7 mouse cellular contexts compared by ENCODE assay signal in genomic region chr10:77165318-77165945, GRCm38 (mm10). TPM values are rescaled to one million over a fixed set of nuclear protein-coding genes. Genes with fewer than 3 reads are reported as not detected.
DNase-seq lines count a peak whose midpoint lies in the region; ATAC-seq and TF ChIP-seq lines count a peak whose summit lies in the region.

No protein-coding gene starts in this region.

- H3K9ac ChIP-seq in forebrain, embryonic 14.5 days (ENCODE audit: low read length) = peak overlapping the region; percentile 64
- peak overlapping the region; percentile 54 for H3K9ac ChIP-seq in kidney, embryonic 14.5 days (ENCODE audit: low read depth, low read length)

- peak; percentile 76 for DNase-seq in Muller cell, postnatal 12 days (ENCODE audit: inconsistent ontology term)
- DNase-seq in forebrain, embryonic 14.5 days (ENCODE audit: low spot score) = peak; percentile 54
- no peak for DNase-seq in spleen, adult 12 weeks (ENCODE audit: low spot score)

- no peak for TF ChIP-seq CTCF in E14TG2a.4 (conservative IDR thresholded peaks at IDR 0.05; ENCODE audit: low read length)

- peak; percentile 63 for ATAC-seq in forebrain, embryonic 14.5 days
- ATAC-seq in kidney, embryonic 14.5 days (ENCODE audit: low FRiP score, low TSS enrichment) = peak; percentile 76
- ATAC-seq in megakaryocyte, adult 5-6 weeks (ENCODE audit: poor library complexity, severe bottlenecking) = 0 out of 2 replicates have a peak, but pooled peaks have one; percentile 12
- no peak for ATAC-seq in monocyte, adult 5-6 weeks (replicated peaks; ENCODE audit: insufficient number of reproducible peaks, low FRiP score, low TSS enrichment, poor library complexity, severe bottlenecking)

- H3K4me2 ChIP-seq in forebrain, embryonic 14.5 days (ENCODE audit: low read length) = peak overlapping the region; percentile 91
- H3K4me2 ChIP-seq in kidney, embryonic 14.5 days (replicated peaks; ENCODE audit: low read depth, low read length) = peak overlapping the region; percentile 84

- peak overlapping the region; percentile 94 for H3K4me3 ChIP-seq in E14TG2a.4 (replicated peaks; ENCODE audit: low read length)
- H3K4me3 ChIP-seq in forebrain, embryonic 14.5 days (ENCODE audit: low read depth, low read length) = peak overlapping the region; percentile 47
- peak overlapping the region; percentile 61 for H3K4me3 ChIP-seq in kidney, embryonic 14.5 days (ENCODE audit: low read length)

- WGBS in forebrain, embryonic 14.5 days = under 1% methylated on average over 40 of the region's 40 CpGs
- WGBS in kidney, embryonic 14.5 days = under 1% methylated on average over 40 of the region's 40 CpGs

- H3K4me1 ChIP-seq in E14TG2a.4 (replicated peaks; ENCODE audit: low read depth, low read length) = peaks cover 77% of the 10 kb centered on the region
- H3K4me1 ChIP-seq in forebrain, embryonic 14.5 days (ENCODE audit: control insufficient read depth, insufficient read depth, low read length) = peaks cover 4% of the 10 kb centered on the region
- peaks cover 22% of the 10 kb centered on the region for H3K4me1 ChIP-seq in kidney, embryonic 14.5 days (ENCODE audit: control insufficient read depth, insufficient read depth, low read length)

- no peaks in the 10 kb centered on the region; the same call in none of the 2 replicates for H3K27me3 ChIP-seq in E14TG2a.4 (ENCODE audit: insufficient read depth, low read length)
- no peaks in the 10 kb centered on the region for H3K27me3 ChIP-seq in forebrain, embryonic 14.5 days (replicated peaks; ENCODE audit: control insufficient read depth, insufficient read depth, low read length)
- no peaks in the 10 kb centered on the region; the same call in 1 of the 2 replicates for H3K27me3 ChIP-seq in kidney, embryonic 14.5 days (ENCODE audit: control insufficient read depth, insufficient read depth, low read length)

- H3K36me3 ChIP-seq in E14TG2a.4 (ENCODE audit: insufficient read depth, low read length) = peaks cover 31% of the 10 kb centered on the region
- no peaks in the 10 kb centered on the region for H3K36me3 ChIP-seq in forebrain, embryonic 14.5 days (ENCODE audit: control insufficient read depth, insufficient read depth, low read length)
- no peaks in the 10 kb centered on the region for H3K36me3 ChIP-seq in kidney, embryonic 14.5 days (ENCODE audit: control insufficient read depth, insufficient read depth, low read length)

- no peaks in the 10 kb centered on the region for H3K9me3 ChIP-seq in E14TG2a.4 (ENCODE audit: low read length)
- H3K9me3 ChIP-seq in forebrain, embryonic 14.5 days (replicated peaks; ENCODE audit: control insufficient read depth, low read length) = no peaks in the 10 kb centered on the region
- H3K9me3 ChIP-seq in kidney, embryonic 14.5 days (ENCODE audit: control insufficient read depth, low read length) = no peaks in the 10 kb centered on the region

- peak overlapping the region; percentile 36; the same call in 1 of the 2 replicates for H3K27ac ChIP-seq in forebrain, embryonic 14.5 days (ENCODE audit: low read depth, low read length)
- H3K27ac ChIP-seq in kidney, embryonic 14.5 days (ENCODE audit: low read depth, low read length) = peak overlapping the region; percentile 94

RNA-seq across cellular contexts. Expression of gene Col18a1, which starts 0.9 kb away (rescaled TPM):
- polyA plus RNA-seq in forebrain, embryonic 14.5 days (2014; fragmentation: Nextera tagmentation; extraction: Ambion mirVana) = 21.3 and 24.1 TPM in 2 replicates
- 78.6 and 140 TPM in 2 replicates for polyA plus RNA-seq in kidney, embryonic 14.5 days (2014; fragmentation: Nextera tagmentation; extraction: Ambion mirVana)
- total RNA-seq in megakaryocyte, adult 5-6 weeks (2015) = 0.09 TPM in 1 of 2 replicates, not detected in the other
- not detected in 2 replicates for total RNA-seq in megakaryocyte, adult 5-6 weeks (2017)
- not detected in 3 replicates for total RNA-seq in monocyte, adult 5-6 weeks (2017)
